9 mouse cellular contexts compared by ENCODE assay signal in genomic region chr19:60417611-60418010, GRCm38 (mm10). TPM values are rescaled to one million over a fixed set of nuclear protein-coding genes. Genes with fewer than 3 reads are reported as not detected.
DNase-seq lines count a peak whose midpoint lies in the region; ATAC-seq and TF ChIP-seq lines count a peak whose summit lies in the region.
"Had no signal": no experiment of that assay in that cellular context is flagged by ENCODE, and none has a peak within 500 bp of the region (broad histone marks: within the 10 kb centered on the region; RNA-seq: fewer than 3 reads in every experiment).

No protein-coding gene starts in this region.

- TF ChIP-seq CTCF in heart, postnatal 0 days (IDR thresholded peaks at IDR 0.05; ENCODE audit: low read depth) = peak; percentile 44
- TF ChIP-seq CTCF in E14TG2a.4 (conservative IDR thresholded peaks at IDR 0.05; ENCODE audit: low read length) = peak; percentile 46

- no peak for TF ChIP-seq EP300 in heart, postnatal 0 days (IDR thresholded peaks at IDR 0.05; ENCODE audit: low read depth)

- WGBS in heart, postnatal 0 days = 45% methylated on average over 1 of the region's 1 CpGs
- 75% methylated on average over 1 of the region's 1 CpGs for WGBS in limb, embryonic 11.5 days

- no peak for DNase-seq in heart, postnatal 0 days (ENCODE audit: low spot score)
- DNase-seq in heart, adult 11 months = no peak
- peak; percentile 70 for DNase-seq in embryo, embryonic 10.5 days (ENCODE audit: low spot score)
- peak; percentile 44 for DNase-seq in limb, embryonic 11.5 days (ENCODE audit: low spot score)
- DNase-seq in thymus, postnatal 36 days = no peak
- DNase-seq in ovary, postnatal 36 days (ENCODE audit: low spot score) = no peak
- no peak for DNase-seq in B cell, adult 2 months

- H3K4me3 ChIP-seq in heart, postnatal 0 days (ENCODE audit: low read depth, low read length) = no peak overlapping the region
- no peak overlapping the region for H3K4me3 ChIP-seq in E14TG2a.4 (replicated peaks; ENCODE audit: low read length)
- no peak overlapping the region for H3K4me3 ChIP-seq in limb, embryonic 11.5 days (ENCODE audit: low read depth, low read length)

- H3K4me1 ChIP-seq in heart, postnatal 0 days (ENCODE audit: control insufficient read depth, insufficient read depth) = no peaks in the 10 kb centered on the region
- H3K4me1 ChIP-seq in E14TG2a.4 (replicated peaks; ENCODE audit: low read depth, low read length) = no peaks in the 10 kb centered on the region
- no peaks in the 10 kb centered on the region for H3K4me1 ChIP-seq in limb, embryonic 11.5 days (ENCODE audit: control insufficient read depth, insufficient read depth, low read length)

- H3K27me3 ChIP-seq in heart, postnatal 0 days (ENCODE audit: control insufficient read depth, insufficient read depth, low read length) = no peaks in the 10 kb centered on the region
- H3K27me3 ChIP-seq in E14TG2a.4 (ENCODE audit: insufficient read depth, low read length) = no peaks in the 10 kb centered on the region
- H3K27me3 ChIP-seq in limb, embryonic 11.5 days (ENCODE audit: control insufficient read depth, insufficient read depth, low read length) = no peaks in the 10 kb centered on the region

- no peak overlapping the region for H3K9ac ChIP-seq in heart, postnatal 0 days (replicated peaks; ENCODE audit: low read depth, low read length)
- no peak overlapping the region for H3K9ac ChIP-seq in limb, embryonic 11.5 days (ENCODE audit: low read length)

- no peak for ATAC-seq in heart, postnatal 0 days (ENCODE audit: insufficient read depth, low read depth)
- no peak for ATAC-seq in limb, embryonic 11.5 days (ENCODE audit: insufficient number of reproducible peaks, low FRiP score, low TSS enrichment, low read depth)

- H3K36me3 ChIP-seq in heart, postnatal 0 days (replicated peaks; ENCODE audit: control insufficient read depth, insufficient read depth, low read length) = no peaks in the 10 kb centered on the region
- no peaks in the 10 kb centered on the region for H3K36me3 ChIP-seq in E14TG2a.4 (ENCODE audit: insufficient read depth, low read length)
- no peaks in the 10 kb centered on the region for H3K36me3 ChIP-seq in limb, embryonic 11.5 days (ENCODE audit: control insufficient read depth, insufficient read depth, low read length)

- no peaks in the 10 kb centered on the region for H3K9me3 ChIP-seq in heart, postnatal 0 days (replicated peaks; ENCODE audit: control insufficient read depth, low read length)
- no peaks in the 10 kb centered on the region for H3K9me3 ChIP-seq in E14TG2a.4 (ENCODE audit: low read length)
- H3K9me3 ChIP-seq in limb, embryonic 11.5 days (ENCODE audit: control insufficient read depth, low read length) = no peaks in the 10 kb centered on the region

- H3K4me2 ChIP-seq in heart, postnatal 0 days (ENCODE audit: low read depth, low read length) = no peak overlapping the region
- no peak overlapping the region for H3K4me2 ChIP-seq in limb, embryonic 11.5 days (ENCODE audit: low read depth, severe bottlenecking)

- no peak overlapping the region for H3K27ac ChIP-seq in heart, postnatal 0 days (ENCODE audit: low read depth)
- no peak overlapping the region for H3K27ac ChIP-seq in limb, embryonic 11.5 days (replicated peaks; ENCODE audit: low read depth, low read length)

RNA-seq across cellular contexts. Expression of gene Prlhr, which starts 50.5 kb away (rescaled TPM):
- total RNA-seq in heart, postnatal 0 days (2014; rRNA removed; ENCODE audit: low replicate concordance) = not detected in 2 replicates
- not detected in 2 replicates for polyA plus RNA-seq in heart, postnatal 0 days (2015; fragmentation: Nextera tagmentation; extraction: Ambion mirVana)
- not detected in 2 replicates for polyA plus RNA-seq in limb, embryonic 11.5 days (2014; fragmentation: Nextera tagmentation; extraction: Ambion mirVana)
- total RNA-seq: heart, postnatal 14 days had no signal

Comparison
In these comparisons a context has a peak if more than half of its experiments do, and no peak if none do; other contexts are left out.
1. DNase-seq: peak in embryo, embryonic 10.5 days (single experiment) and limb, embryonic 11.5 days (single experiment); none in heart, postnatal 0 days (single experiment), heart, adult 11 months (single experiment), thymus, postnatal 36 days (0 of 2), ovary, postnatal 36 days (single experiment) and B cell, adult 2 months (0 of 2).